Mouse (Mus musculus): Measurements from ENCODE around the gene Osbpl6. TPM values are rescaled to one million over a fixed set of nuclear protein-coding genes. Genes with fewer than 3 reads are reported as not detected.

The Osbpl6 gene
- total RNA-seq, 2 experiments from 2014 or later, result 12.0 to 15.2 TPM

- no peak for DNase-seq
Measured at GRCm38 (mm10) chr2:76498891-76499290, 92.6 kb downstream of the Osbpl6 start.

- DNase-seq, result peak; percentile 43
Measured at GRCm38 (mm10) chr2:76504122-76504839, 98.0 kb downstream of the Osbpl6 start.

- no peak for DNase-seq
Measured at GRCm38 (mm10) chr2:76504989-76505388, 98.7 kb downstream of the Osbpl6 start.

GRCm38 (mm10) chr2:76511281-76511721 lies 105.0 kb downstream of the Osbpl6 start:
- no peak for DNase-seq

GRCm38 (mm10) chr2:76512133-76512532 lies 105.8 kb downstream of the Osbpl6 start:
- no peak for DNase-seq

GRCm38 (mm10) chr2:76512888-76513287 lies 106.6 kb downstream of the Osbpl6 start:
- DNase-seq, result no peak

- DNase-seq, result no peak
Measured at GRCm38 (mm10) chr2:76513296-76513695, 107.0 kb downstream of the Osbpl6 start.

- no peak for DNase-seq
Measured at GRCm38 (mm10) chr2:76517471-76517870, 111.2 kb downstream of the Osbpl6 start.

GRCm38 (mm10) chr2:76518407-76519063 lies 112.2 kb downstream of the Osbpl6 start:
- no peak for DNase-seq

GRCm38 (mm10) chr2:76521585-76521984 lies 115.3 kb downstream of the Osbpl6 start:
- DNase-seq, result no peak

GRCm38 (mm10) chr2:76524451-76524850 lies 118.1 kb downstream of the Osbpl6 start:
- DNase-seq, result no peak

GRCm38 (mm10) chr2:76525645-76526044 lies 119.3 kb downstream of the Osbpl6 start:
- DNase-seq, result no peak

- DNase-seq, result no peak
Measured at GRCm38 (mm10) chr2:76532490-76533126, 126.3 kb downstream of the Osbpl6 start.

- DNase-seq, result no peak
Measured at GRCm38 (mm10) chr2:76534932-76535331, 128.6 kb downstream of the Osbpl6 start.

GRCm38 (mm10) chr2:76541900-76542299 lies 135.6 kb downstream of the Osbpl6 start:
- no peak for DNase-seq

- DNase-seq, result no peak
Measured at GRCm38 (mm10) chr2:76542921-76543320, 136.6 kb downstream of the Osbpl6 start.

- DNase-seq, result no peak
Measured at GRCm38 (mm10) chr2:76545539-76545938, 139.2 kb downstream of the Osbpl6 start.

- DNase-seq, result no peak
Measured at GRCm38 (mm10) chr2:76548171-76548570, 141.9 kb downstream of the Osbpl6 start.

GRCm38 (mm10) chr2:76548836-76549235 lies 142.5 kb downstream of the Osbpl6 start:
- DNase-seq, result peak; percentile 32

- DNase-seq, result no peak
Measured at GRCm38 (mm10) chr2:76549316-76549715, 143.0 kb downstream of the Osbpl6 start.

GRCm38 (mm10) chr2:76555852-76556558 lies 149.7 kb downstream of the Osbpl6 start:
- no peak for DNase-seq

GRCm38 (mm10) chr2:76560146-76560545 lies 153.8 kb downstream of the Osbpl6 start:
- no peak for DNase-seq

- DNase-seq, result no peak
Measured at GRCm38 (mm10) chr2:76563862-76564261, 157.6 kb downstream of the Osbpl6 start.
